Mouse (Mus musculus) kidney, postnatal 25 days (tissue): ENCODE data around the gene Gm45713.
"Not testable (repeated sequence)": the region's sequence is repeated elsewhere in the genome, so short reads cannot be mapped to it uniquely, and the experiment has no call there.

ENCODE experiments used
- DNase-seq, 2 experiments: peaks; one replicate each; pipeline ENCODE4 v3.0.0; 2021; ENCODE audit warnings: mixed read lengths in 2 of 2

Gm45713 gene

GRCm38 (mm10) chr7:45121966-45122365 lies 14.1 kb downstream of the Gm45713 start:
- DNase-seq, result no peak

DNA sequence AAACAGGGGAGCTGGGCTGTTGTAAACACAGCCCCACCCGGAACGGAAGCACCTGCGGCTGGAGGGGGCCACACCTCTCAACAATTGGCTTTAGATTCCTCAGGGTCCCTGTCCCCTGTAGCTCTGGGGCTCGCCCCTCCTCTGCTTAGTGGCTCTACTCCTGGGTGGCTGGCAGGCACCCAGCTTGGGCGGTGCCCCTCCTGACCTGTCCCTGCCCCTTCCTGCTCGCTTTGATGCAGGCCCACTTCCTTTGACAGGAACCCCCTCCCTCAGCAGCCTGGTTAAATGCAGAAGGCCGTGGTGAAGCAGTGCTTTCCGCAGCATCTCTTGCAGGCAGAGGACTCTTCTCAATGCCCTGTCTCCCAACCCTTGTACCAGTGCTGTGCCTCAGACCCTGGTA lies 14.6 kb downstream of the Gm45713 start:
- peak; percentile 70 to 87 for DNase-seq

DNA sequence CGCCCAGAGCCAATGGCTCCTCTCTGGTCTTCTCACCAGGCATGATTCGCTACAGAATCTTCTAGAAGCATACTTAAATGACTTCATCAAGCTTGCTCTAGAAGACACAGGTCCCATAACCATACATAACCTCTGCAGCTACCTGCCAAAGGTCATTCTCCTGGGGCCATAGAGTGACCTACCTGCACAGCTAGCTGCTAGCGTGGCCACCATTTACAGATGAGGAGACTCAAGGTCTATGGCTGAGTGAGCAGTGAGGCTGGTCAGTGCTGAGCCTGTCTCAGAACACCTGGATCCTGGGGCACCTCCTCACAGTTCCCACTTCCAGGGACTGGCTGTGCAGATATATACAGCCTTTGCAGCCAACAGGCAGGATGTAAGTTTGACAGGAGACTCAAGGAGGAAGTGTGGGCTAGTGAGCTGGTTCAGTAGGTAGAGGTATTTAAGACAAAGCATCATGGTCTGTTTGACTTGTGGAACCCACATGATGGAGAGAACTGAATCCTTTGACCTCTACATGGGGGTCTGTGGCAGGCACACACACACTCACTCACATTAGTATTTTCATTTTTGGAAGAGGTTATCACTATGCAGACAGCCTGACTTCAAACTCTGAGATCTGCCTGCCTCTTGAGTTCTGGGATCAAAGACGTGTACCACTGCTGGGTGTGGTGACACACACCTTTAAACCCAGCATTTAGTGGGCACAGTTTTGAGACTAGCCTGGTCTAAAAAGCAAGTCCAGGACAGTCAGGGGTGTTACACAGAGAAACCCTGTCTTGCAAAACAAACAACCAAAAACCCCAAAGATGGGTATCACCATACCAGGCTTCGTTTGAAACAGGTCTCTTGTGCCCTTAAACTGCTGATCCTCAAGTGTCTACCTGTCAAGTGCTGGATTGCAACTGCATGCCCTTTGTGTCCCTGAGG lies 16.0 kb downstream of the Gm45713 start:
- no peak for DNase-seq

DNA sequence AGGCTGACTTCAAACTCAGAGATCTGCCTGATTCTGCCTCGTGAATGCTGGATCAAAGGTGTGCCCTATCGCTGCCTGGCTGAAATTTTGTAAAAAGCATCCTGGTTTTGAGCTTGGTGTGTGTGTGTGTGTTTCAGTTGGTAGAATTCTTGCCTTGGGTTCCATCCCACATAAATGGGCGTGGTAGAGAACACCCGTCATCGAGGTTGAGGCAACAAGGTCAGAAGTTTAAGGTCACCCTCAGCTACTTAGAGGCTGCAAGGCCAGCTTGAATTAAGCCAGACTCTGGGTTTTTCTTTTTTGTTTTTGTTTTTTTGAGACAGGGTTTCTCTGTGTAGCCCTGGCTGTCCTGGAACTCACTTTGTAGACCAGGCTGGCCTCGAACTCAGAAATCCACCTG lies 17.7 kb downstream of the Gm45713 start:
- DNase-seq, result no peak

- DNase-seq, result no peak
Observed at GRCm38 (mm10) chr7:45117566-45117965, 18.5 kb downstream of the Gm45713 start.

- DNase-seq, result no peak
Observed at GRCm38 (mm10) chr7:45113476-45113875, 22.6 kb downstream of the Gm45713 start.

- DNase-seq, result no peak
Observed at GRCm38 (mm10) chr7:45112529-45112928, 23.5 kb downstream of the Gm45713 start.

DNA sequence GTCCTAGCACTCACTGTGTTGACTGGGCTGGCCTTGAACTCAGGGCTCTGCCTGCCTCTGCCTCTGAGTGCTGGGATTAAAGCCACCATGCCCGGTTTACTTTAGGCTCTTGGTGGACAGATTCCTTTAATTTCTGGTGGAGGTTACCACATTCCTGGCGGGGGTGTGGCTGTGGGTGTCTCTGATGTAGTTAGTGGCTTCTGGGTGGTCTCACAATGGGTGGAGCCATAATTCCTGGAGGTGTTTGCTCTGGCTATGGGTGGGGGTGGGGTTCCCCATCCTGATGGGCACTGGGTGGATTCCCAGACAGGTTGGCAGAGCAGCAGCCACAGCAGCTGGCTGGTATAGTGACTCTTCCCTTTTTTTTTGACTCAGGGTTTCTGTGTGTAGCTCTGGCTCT lies 24.1 kb downstream of the Gm45713 start:
- DNase-seq, result peak in 1 of 2 experiments; percentile 26

DNA sequence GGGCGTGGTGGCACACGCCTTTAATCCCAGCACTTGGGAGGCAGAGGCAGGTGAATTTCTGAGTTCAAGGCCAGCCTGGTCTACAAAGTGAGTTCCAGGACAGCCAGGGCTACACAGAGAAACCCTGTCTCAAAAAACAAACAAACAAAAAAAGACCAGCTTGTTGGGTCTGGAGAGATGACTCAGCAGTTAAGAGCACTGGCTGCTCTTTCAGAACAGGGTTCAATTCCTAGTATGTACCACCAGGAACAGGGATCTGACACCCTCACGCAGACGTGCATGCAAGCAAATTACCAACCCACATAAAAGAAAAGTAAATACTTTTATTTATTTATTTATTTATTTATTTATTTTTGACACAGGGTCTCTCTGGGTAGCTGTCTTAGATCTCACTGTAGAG lies 25.9 kb downstream of the Gm45713 start:
- not testable (repeated sequence) for DNase-seq

- no peak for DNase-seq
Observed at GRCm38 (mm10) chr7:45107052-45107645, 28.9 kb downstream of the Gm45713 start.

- no peak for DNase-seq
Observed at GRCm38 (mm10) chr7:45106441-45106840, 29.6 kb downstream of the Gm45713 start.

GRCm38 (mm10) chr7:45105491-45105890 lies 30.5 kb downstream of the Gm45713 start:
- DNase-seq, result no peak

DNA sequence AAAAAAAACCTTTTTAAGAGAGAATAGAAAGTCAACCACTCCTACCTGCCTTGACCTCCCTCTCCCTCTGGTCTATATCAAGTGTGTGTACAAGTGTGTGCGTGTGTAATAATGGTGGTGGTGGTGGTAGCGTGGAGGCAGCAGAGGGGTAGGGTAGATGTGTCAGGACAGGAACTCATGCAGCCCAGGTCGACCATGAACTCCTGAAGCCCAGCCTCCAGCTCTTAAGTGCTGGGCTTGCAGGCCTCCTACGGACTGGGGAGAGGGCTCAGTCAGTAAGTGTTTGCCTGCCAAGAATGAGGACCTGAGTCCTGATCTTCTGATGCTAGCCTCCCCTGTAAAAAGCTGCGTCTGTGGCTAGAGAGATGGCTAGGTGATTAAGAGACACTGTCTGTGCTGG lies 31.1 kb downstream of the Gm45713 start:
- no peak for DNase-seq

- peak; percentile 96 to 98 for DNase-seq
Observed at GRCm38 (mm10) chr7:45103652-45104180, 32.3 kb downstream of the Gm45713 start, which contains the start of gene Fcgrt. Gene Fcgrt, minus strand, starts transcription at chr7:45103851.

DNA sequence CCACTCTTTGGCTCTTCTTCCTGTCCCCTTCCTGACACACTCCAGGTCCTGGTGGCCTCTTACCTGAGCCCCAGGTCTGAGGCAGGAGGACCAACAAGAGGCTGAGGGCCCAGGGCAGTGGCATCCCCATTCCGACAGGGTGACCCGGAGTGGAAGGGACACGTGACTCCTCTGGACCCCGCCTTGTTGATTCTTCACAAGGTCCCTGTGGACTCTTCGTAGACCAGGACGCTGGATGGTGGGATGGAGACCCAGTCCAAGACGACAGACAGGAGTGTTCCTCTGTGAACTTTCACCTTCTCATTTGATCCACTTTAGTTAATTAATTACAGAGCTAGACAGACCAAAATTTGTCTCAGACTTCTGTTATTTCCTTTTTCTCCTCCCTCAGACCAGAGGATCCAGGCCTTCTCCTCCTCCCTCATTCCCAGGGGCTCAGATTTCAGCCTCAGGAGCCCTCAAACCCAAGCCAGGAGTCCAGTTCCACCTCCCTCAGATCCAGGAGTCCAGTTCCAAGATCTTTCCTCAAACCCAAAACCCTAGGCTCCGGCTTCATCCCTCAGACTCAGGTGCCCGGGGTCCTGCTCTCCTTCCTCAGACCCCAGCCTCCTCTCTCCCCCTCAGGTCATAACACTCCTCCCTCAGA lies 33.0 kb downstream of the Gm45713 start:
- DNase-seq, result peak; percentile 56 to 83

- DNase-seq, result no peak
Observed at GRCm38 (mm10) chr7:45102441-45102840, 33.6 kb downstream of the Gm45713 start.

DNA sequence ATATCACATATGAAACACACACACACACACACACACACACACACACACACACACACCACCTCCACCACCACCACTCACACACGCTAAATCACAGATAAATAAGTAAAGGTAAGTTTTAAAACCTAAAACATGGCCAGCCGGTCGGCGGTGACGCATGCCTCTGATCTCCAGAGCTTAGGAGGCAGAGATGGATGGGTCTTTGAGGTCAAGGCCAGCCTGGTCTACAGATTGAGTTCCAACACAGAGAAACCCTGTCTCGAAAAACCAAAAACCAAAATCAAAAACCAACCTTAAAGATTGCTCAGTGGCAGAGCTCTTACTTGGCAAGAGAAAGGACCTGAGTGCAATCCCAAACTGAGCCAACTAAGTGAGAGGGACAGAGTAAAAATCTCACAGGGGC lies 36.0 kb downstream of the Gm45713 start:
- no peak for DNase-seq

GRCm38 (mm10) chr7:45098541-45099240 lies 37.3 kb downstream of the Gm45713 start:
- DNase-seq, result no peak

GRCm38 (mm10) chr7:45097479-45097878 lies 38.6 kb downstream of the Gm45713 start:
- DNase-seq, result peak in 1 of 2 experiments; percentile 62

GRCm38 (mm10) chr7:45095965-45096364 lies 40.1 kb downstream of the Gm45713 start:
- not testable (repeated sequence) for DNase-seq

DNA sequence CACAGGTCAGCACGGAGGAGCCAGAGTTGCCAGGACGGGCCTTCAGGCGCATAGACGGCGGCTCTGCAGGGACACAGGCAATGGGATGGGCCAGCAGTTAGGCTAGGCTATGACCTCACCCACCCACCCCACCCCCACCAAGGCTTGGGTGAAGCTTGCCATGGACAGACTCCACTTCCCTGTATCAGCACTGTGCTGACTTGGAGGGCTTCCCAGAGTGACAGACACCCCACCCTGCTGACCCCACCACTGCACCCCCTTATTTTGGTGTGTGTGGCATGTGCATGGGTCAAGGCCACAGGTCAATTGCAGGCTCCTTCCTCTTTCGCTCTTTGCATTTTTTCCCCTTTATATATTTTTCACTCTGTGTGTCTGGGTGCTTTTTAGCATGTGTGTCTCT lies 40.7 kb downstream of the Gm45713 start:
- DNase-seq, result no peak

- DNase-seq, result no peak
Observed at GRCm38 (mm10) chr7:45094121-45094520, 41.9 kb downstream of the Gm45713 start.

DNA sequence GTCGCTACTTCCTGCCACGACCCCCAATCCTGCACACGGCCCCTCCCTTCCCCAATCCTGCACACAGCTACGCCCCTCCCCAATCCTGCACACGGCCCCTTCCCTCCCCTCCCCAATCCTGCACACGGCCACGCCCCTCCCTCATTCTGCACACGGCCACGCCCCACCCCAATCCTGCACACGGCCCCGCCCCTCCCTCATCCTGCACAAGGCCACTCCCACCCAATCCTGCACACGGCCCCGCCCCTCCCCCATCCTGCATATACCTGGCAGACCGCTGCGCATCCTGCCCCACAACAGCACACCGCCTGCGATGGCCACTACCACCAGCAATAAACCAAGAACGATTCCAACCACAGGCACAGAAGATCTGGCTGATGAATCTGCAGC lies 42.5 kb downstream of the Gm45713 start:
- DNase-seq, result no peak
